Mouse (Mus musculus) CH12.LX (cell line): ENCODE measurements around the gene Plin3.

Experiments
- CTCF ChIP-seq, 2 experiments: IDR thresholded peaks in 1 of 2; conservative IDR thresholded peaks in 1 of 2; 2 replicates each; pipeline ENCODE4 v1.5.1; 2011 to 2012; ENCODE audit warnings: low read depth in 2 of 2, low read length in 2 of 2, improper control_type of control experiment in 1 of 2, inconsistent platforms in 1 of 2, mild to moderate bottlenecking in 1 of 2, moderate library complexity in 1 of 2
- EP300 ChIP-seq: IDR thresholded peaks from 2 replicates; pipeline ENCODE4 v1.6.1; 2011; ENCODE audit warnings: low read length, improper control_type of control experiment
- GABPA ChIP-seq: IDR thresholded peaks from 2 replicates; pipeline ENCODE4 v1.6.1; 2012; ENCODE audit warnings: low read depth, low read length, improper control_type of control experiment, inconsistent platforms; ENCODE audit not compliant: insufficient replicate concordance
- IRF4 ChIP-seq: IDR thresholded peaks from 2 replicates; pipeline ENCODE4 v1.6.1; 2014; ENCODE audit warnings: low read depth, mild to moderate bottlenecking, inconsistent platforms, low read length, improper control_type of control experiment
- JUN ChIP-seq: IDR thresholded peaks from 2 replicates; pipeline ENCODE4 v1.6.1; 2011; ENCODE audit warnings: low read depth, mild to moderate bottlenecking, low read length, improper control_type of control experiment, moderate library complexity; ENCODE audit not compliant: insufficient read depth
- JUND ChIP-seq: conservative IDR thresholded peaks from 2 replicates; pipeline ENCODE4 v1.6.1; 2011; ENCODE audit warnings: low read depth, low read length, improper control_type of control experiment
- MAFK ChIP-seq: IDR thresholded peaks from 2 replicates; pipeline ENCODE4 v1.6.1; 2011; ENCODE audit warnings: low read length, improper control_type of control experiment; ENCODE audit not compliant: insufficient replicate concordance
- NRF1 ChIP-seq: IDR thresholded peaks from 2 replicates; pipeline ENCODE4 v1.6.1; 2014; ENCODE audit warnings: low read depth, mild to moderate bottlenecking, inconsistent platforms, low read length, improper control_type of control experiment, moderate library complexity
- POLR2A ChIP-seq: IDR thresholded peaks from 2 replicates; pipeline ENCODE4 v1.6.1; 2011; ENCODE audit warnings: low read depth, mild to moderate bottlenecking, improper control_type of control experiment, low read length
- RCOR1 ChIP-seq: conservative IDR thresholded peaks from 2 replicates; pipeline ENCODE4 v1.6.1; 2012; ENCODE audit warnings: low read depth, mild to moderate bottlenecking, inconsistent platforms, low read length, improper control_type of control experiment
- TCF12 ChIP-seq: IDR thresholded peaks from 2 replicates; pipeline ENCODE4 v1.6.1; 2014; ENCODE audit warnings: low read depth, mild to moderate bottlenecking, inconsistent platforms, low read length, improper control_type of control experiment
- UBTF ChIP-seq: IDR thresholded peaks from 2 replicates; pipeline ENCODE4 v1.6.1; 2012; ENCODE audit warnings: low read depth, mild to moderate bottlenecking, inconsistent platforms, low read length, improper control_type of control experiment, moderate library complexity
- USF1 ChIP-seq: IDR thresholded peaks from 2 replicates; pipeline ENCODE4 v1.6.1; 2014; ENCODE audit warnings: low read depth, mild to moderate bottlenecking, inconsistent platforms, low read length, improper control_type of control experiment

DNA sequence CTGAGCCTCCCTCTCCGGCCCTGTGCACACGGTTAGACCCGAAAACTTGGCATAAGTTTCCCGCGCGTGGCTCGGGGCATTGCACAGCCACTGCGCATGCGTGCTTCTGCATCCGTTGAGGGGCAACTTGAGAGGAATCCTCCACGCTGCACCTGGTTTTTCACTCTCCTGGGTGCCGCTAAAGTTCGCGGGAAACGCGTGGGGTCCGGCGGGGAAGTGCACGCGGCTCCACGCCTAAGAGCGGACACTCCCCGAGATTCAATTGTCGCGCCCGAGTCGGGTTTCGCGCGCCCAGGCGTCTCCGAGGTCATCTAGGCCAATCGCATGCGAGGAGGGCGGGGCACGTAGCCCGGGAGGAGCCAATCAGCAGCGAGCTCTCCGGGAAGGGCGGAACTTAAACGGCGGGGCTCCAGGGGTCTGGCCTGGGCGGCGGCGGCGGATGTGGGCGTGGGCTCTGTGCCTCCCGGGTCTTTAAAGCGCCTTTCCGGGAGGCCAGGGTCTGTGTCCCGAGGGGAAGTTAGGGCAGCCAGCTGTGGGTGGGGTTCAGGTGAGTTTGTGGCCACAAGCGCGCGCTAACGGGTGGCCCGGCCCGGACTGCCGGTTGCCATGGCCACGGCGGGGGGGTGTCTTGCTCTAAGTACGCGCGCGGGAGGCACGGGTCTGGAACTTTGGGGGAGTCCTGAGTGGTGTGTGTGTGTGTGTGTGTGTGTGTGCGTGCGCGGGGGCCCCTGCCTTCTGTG is 11.3 kb upstream of the Plin3 start:
- no peak for TF ChIP-seq USF1
- no peak for TF ChIP-seq UBTF
- TF ChIP-seq CTCF (conservative IDR thresholded peaks at IDR 0.05 in 1 of 2, IDR thresholded peaks at IDR 0.05 in 1 of 2; ENCODE audit: low read depth in 2 of 2, low read length in 2 of 2) = no peak
- no peak for TF ChIP-seq JUN
- TF ChIP-seq POLR2A = peak; percentile 60
- TF ChIP-seq MAFK = no peak
- TF ChIP-seq JUND = no peak
- no peak for TF ChIP-seq IRF4
- peak; percentile 88 for TF ChIP-seq NRF1
- no peak for TF ChIP-seq GABPA
- TF ChIP-seq RCOR1 = no peak
- peak; percentile 70 for TF ChIP-seq TCF12
- TF ChIP-seq EP300 = no peak
